Mouse (Mus musculus) testis, adult 2 months (tissue): ENCODE data around the gene Acot4. TPM values are rescaled to one million over a fixed set of nuclear protein-coding genes. Genes with fewer than 3 reads are reported as not detected.
"Not testable (repeated sequence)": the region's sequence is repeated elsewhere in the genome, so short reads cannot be mapped to it uniquely, and the experiment has no call there.

Experiments
- H3K27ac ChIP-seq: fragments of 200-500 bp; 2 replicates; pipeline ENCODE4 v1.5.1; 2012; ENCODE audit warnings: low read depth, low read length; ENCODE audit not compliant: control insufficient read depth, insufficient read depth
- H3K27me3 ChIP-seq: fragments of 200-500 bp; 2 replicates; pipeline ENCODE4 v1.6.1; 2012; ENCODE audit warnings: mild to moderate bottlenecking, low read length, moderate library complexity; ENCODE audit not compliant: control insufficient read depth, insufficient read depth
- H3K36me3 ChIP-seq: fragments of 200-500 bp; 2 replicates; pipeline ENCODE4 v1.6.1; 2012; ENCODE audit warnings: mild to moderate bottlenecking, low read length; ENCODE audit not compliant: control insufficient read depth, insufficient read depth
- H3K4me1 ChIP-seq: fragments of 200-500 bp; 2 replicates; pipeline ENCODE4 v1.6.1; 2012; ENCODE audit warnings: low read length; ENCODE audit not compliant: control insufficient read depth, insufficient read depth
- H3K4me3 ChIP-seq: fragments of 200-500 bp; 2 replicates; pipeline ENCODE4 v1.5.1; 2012; ENCODE audit warnings: low read depth, mild to moderate bottlenecking, low read length, moderate library complexity, mixed read lengths; ENCODE audit not compliant: control insufficient read depth
- CTCF ChIP-seq: fragments of 200-500 bp; IDR thresholded peaks from 2 replicates; pipeline ENCODE4 v1.5.1; 2012; ENCODE audit warnings: low read depth, mild to moderate bottlenecking, inconsistent platforms, low read length, moderate library complexity; ENCODE audit not compliant: control insufficient read depth, insufficient read depth, insufficient replicate concordance
- POLR2A ChIP-seq: fragments of 200-500 bp; IDR thresholded peaks from 2 replicates; pipeline ENCODE4 v1.6.1; 2012; ENCODE audit warnings: low read depth, mild to moderate bottlenecking, inconsistent platforms, low read length, moderate library complexity; ENCODE audit not compliant: control insufficient read depth
- polyA plus RNA-seq: library from polyadenylated mRNA; depleted of rRNA; stranded (reverse); fragments of >200 nt; gene quantifications from 2 replicates; pipeline ENCODE4 v1.2.3, GENCODE M21; 2012

Gene Acot4
- polyA plus RNA-seq, 1 experiment = 0.11 TPM

- TF ChIP-seq CTCF (no peak), POLR2A (no peak)
- H3K4me1 ChIP-seq = peaks cover 2% of the 10 kb centered on the region
- no peak overlapping the region for H3K4me3 ChIP-seq
- H3K36me3 ChIP-seq = no peaks in the 10 kb centered on the region
- no peaks in the 10 kb centered on the region for H3K27me3 ChIP-seq
- no peak overlapping the region for H3K27ac ChIP-seq
These were observed 29.9 kb upstream of the Acot4 start for GRCm38 (mm10) chr12:84008251-84008650.

- TF ChIP-seq CTCF (no peak), POLR2A (no peak)
- Histone ChIP-seq H3K27me3 (no peaks in the 10 kb centered on the region), H3K4me1 (peaks cover 2% of the 10 kb centered on the region), H3K4me3 (no peak overlapping the region), H3K27ac (no peak overlapping the region), H3K36me3 (no peaks in the 10 kb centered on the region)
These were observed 29.4 kb upstream of the Acot4 start for GRCm38 (mm10) chr12:84008729-84009128.

GRCm38 (mm10) chr12:84009171-84009965 is 28.8 kb upstream of the Acot4 start, which contains the start of gene Acot1:
Acot1 (plus strand) TSS chr12:84009490.
- peak within 1 kb of the TSS; percentile 77 for H3K4me3 ChIP-seq
- not testable (repeated sequence) for H3K27me3 ChIP-seq, H3K36me3 ChIP-seq, H3K27ac ChIP-seq, H3K4me1 ChIP-seq

GRCm38 (mm10) chr12:84010201-84010600 is 28.0 kb upstream of the Acot4 start:
- Histone ChIP-seq H3K27me3 (no peaks in the 10 kb centered on the region), H3K4me1 (peaks cover 2% of the 10 kb centered on the region), H3K4me3 (no peak overlapping the region), H3K36me3 (no peaks in the 10 kb centered on the region), H3K27ac (no peak overlapping the region)
- TF ChIP-seq POLR2A (no peak), CTCF (no peak)

GRCm38 (mm10) chr12:84011251-84012040 is 26.7 kb upstream of the Acot4 start:
- Histone ChIP-seq H3K4me1 (peaks cover 2% of the 10 kb centered on the region), H3K27me3 (no peaks in the 10 kb centered on the region), H3K27ac (no peak overlapping the region), H3K4me3 (no peak overlapping the region), H3K36me3 (no peaks in the 10 kb centered on the region)
- TF ChIP-seq CTCF = no peak
- TF ChIP-seq POLR2A = no peak

GRCm38 (mm10) chr12:84013130-84013529 is 25.0 kb upstream of the Acot4 start:
- H3K36me3 ChIP-seq = no peaks in the 10 kb centered on the region
- no peak for TF ChIP-seq CTCF
- TF ChIP-seq POLR2A = no peak
- peaks cover 2% of the 10 kb centered on the region for H3K4me1 ChIP-seq
- H3K4me3 ChIP-seq = no peak overlapping the region
- H3K27ac ChIP-seq = no peak overlapping the region
- no peaks in the 10 kb centered on the region for H3K27me3 ChIP-seq

- no peaks in the 10 kb centered on the region for H3K36me3 ChIP-seq
- H3K27me3 ChIP-seq = no peaks in the 10 kb centered on the region
- H3K4me3 ChIP-seq = no peak overlapping the region
- H3K4me1 ChIP-seq = peaks cover 2% of the 10 kb centered on the region
- H3K27ac ChIP-seq = no peak overlapping the region
- TF ChIP-seq POLR2A (no peak), CTCF (no peak)
These were observed 24.5 kb upstream of the Acot4 start for GRCm38 (mm10) chr12:84013701-84014100.

- H3K4me1 ChIP-seq = not testable (repeated sequence)
These were observed 17.7 kb upstream of the Acot4 start for GRCm38 (mm10) chr12:84020528-84020927.

GRCm38 (mm10) chr12:84022266-84022665 is 15.9 kb upstream of the Acot4 start:
- not testable (repeated sequence) for H3K27me3 ChIP-seq, H3K27ac ChIP-seq, H3K4me3 ChIP-seq, H3K36me3 ChIP-seq, H3K4me1 ChIP-seq

More at GRCm38 (mm10) chr12:84020528-84020927, 17.7 kb upstream of the Acot4 start:
- not testable (repeated sequence) for H3K27ac ChIP-seq, H3K27me3 ChIP-seq, H3K4me3 ChIP-seq, H3K36me3 ChIP-seq
